Mouse (Mus musculus) hindbrain, postnatal 0 days (tissue): ENCODE results near the gene Cdk7. TPM values are rescaled to one million over a fixed set of nuclear protein-coding genes. Genes with fewer than 3 reads are reported as not detected.
A peak's percentile ranks its signal among the peaks of the same experiment; 100 is the strongest.

Source experiments
- ATAC-seq: fragments of 200-750 bp; cut with Nextera tagmentation; 2 replicates; pipeline ENCODE4 v1.8.0; 2017; ENCODE audit warnings: mild to moderate bottlenecking, moderate TSS enrichment, moderate library complexity
- DNase-seq: peaks from one replicate; pipeline ENCODE4 v3.0.0-alpha.2; 2015; ENCODE audit warnings: low spot score
- H3K27ac ChIP-seq: fragments of 300-500 bp; sonication (generic); 2 replicates; pipeline ENCODE4 v1.5.1; 2014; ENCODE audit warnings: mild to moderate bottlenecking
- H3K27me3 ChIP-seq: fragments of 300-500 bp; sonication (generic); 2 replicates; pipeline ENCODE4 v1.6.1; 2014; ENCODE audit warnings: low read length, mixed read lengths; ENCODE audit not compliant: insufficient read depth
- H3K36me3 ChIP-seq: fragments of 300-500 bp; sonication (generic); 2 replicates; pipeline ENCODE4 v1.6.1; 2014; ENCODE audit warnings: low read length, mixed read lengths; ENCODE audit not compliant: insufficient read depth
- H3K4me1 ChIP-seq: fragments of 300-500 bp; sonication (generic); 2 replicates; pipeline ENCODE4 v1.6.1; 2014; ENCODE audit warnings: antibody characterized with exemption, low read length, mixed read lengths; ENCODE audit not compliant: insufficient read depth
- H3K4me2 ChIP-seq: fragments of 300-500 bp; sonication (generic); 2 replicates; pipeline ENCODE4 v1.6.1; 2014; ENCODE audit warnings: low read depth, mild to moderate bottlenecking, low read length, moderate library complexity, mixed read lengths
- H3K4me3 ChIP-seq: fragments of 300-500 bp; sonication (generic); 2 replicates; pipeline ENCODE4 v1.5.1; 2014; ENCODE audit warnings: low read length
- H3K9ac ChIP-seq: fragments of 300-500 bp; sonication (generic); replicated peaks from 2 replicates; pipeline ENCODE4 v1.6.1; 2014; ENCODE audit warnings: mild to moderate bottlenecking, low read length, moderate library complexity, mixed read lengths
- H3K9me3 ChIP-seq: fragments of 300-500 bp; sonication (generic); 2 replicates; pipeline ENCODE4 v1.6.1; 2016; ENCODE audit warnings: low read length, mixed read lengths
- CTCF ChIP-seq: IDR thresholded peaks from 2 replicates; pipeline ENCODE4 v1.5.1; 2016; ENCODE audit warnings: antibody characterized with exemption, control low read depth, low read depth
- WGBS: fragments of 180-500 bp; shearing (Covaris S2); extraction: QIAGEN DNeasy Blood & Tissue Kit; methylation state at CpG from one replicate; pipeline ENCODE4 v1.1.7; 2014; 5-methylcytosine and 5-hydroxymethylcytosine counted together
- polyA plus RNA-seq: library from polyadenylated mRNA; unstranded; fragments of >200 nt; fragmentation: Nextera tagmentation; extraction: Ambion mirVana; gene quantifications from 2 replicates; pipeline ENCODE4 v1.2.1, GENCODE M21; 2015
- total RNA-seq: library from RNA; depleted of rRNA; stranded (reverse); fragments of >200 nt; gene quantifications from 2 replicates; pipeline ENCODE4 v1.2.3, GENCODE M21; 2014

Gene Cdk7
- total and polyA plus RNA-seq, 2 experiments from 2014 or later, result 33.4 to 37.7 TPM

GRCm38 (mm10) chr13:100698866-100699265 is 31.9 kb downstream of the Cdk7 start:
- no peak for TF ChIP-seq CTCF
- Histone ChIP-seq H3K4me3 (no peak overlapping the region), H3K4me1 (no peaks in the 10 kb centered on the region), H3K36me3 (peaks cover 34% of the 10 kb centered on the region), H3K27ac (no peak overlapping the region), H3K9ac (no peak overlapping the region), H3K27me3 (no peaks in the 10 kb centered on the region), H3K4me2 (no peak overlapping the region), H3K9me3 (no peaks in the 10 kb centered on the region)
- 96% methylated on average over 10 of the region's 10 CpGs for WGBS
- ATAC-seq (no peak), DNase-seq (no peak)

- no peak for TF ChIP-seq CTCF
- 92% methylated on average over 3 of the region's 3 CpGs for WGBS
- Histone ChIP-seq H3K4me3 (no peak overlapping the region), H3K36me3 (peaks cover 23% of the 10 kb centered on the region), H3K27ac (no peak overlapping the region), H3K4me1 (no peaks in the 10 kb centered on the region), H3K4me2 (no peak overlapping the region), H3K27me3 (no peaks in the 10 kb centered on the region), H3K9ac (no peak overlapping the region), H3K9me3 (no peaks in the 10 kb centered on the region)
- no peak for ATAC-seq
- no peak for DNase-seq
These were observed 33.2 kb downstream of the Cdk7 start for GRCm38 (mm10) chr13:100697541-100697940.

GRCm38 (mm10) chr13:100687513-100687912 is 43.2 kb downstream of the Cdk7 start:
- Histone ChIP-seq H3K4me2 (no peak overlapping the region), H3K27ac (no peak overlapping the region), H3K9ac (no peak overlapping the region), H3K4me1 (no peaks in the 10 kb centered on the region), H3K9me3 (no peaks in the 10 kb centered on the region), H3K36me3 (no peaks in the 10 kb centered on the region), H3K27me3 (no peaks in the 10 kb centered on the region), H3K4me3 (no peak overlapping the region)
- WGBS, result 68% methylated on average over 7 of the region's 7 CpGs
- no peak for DNase-seq
- no peak for TF ChIP-seq CTCF
- ATAC-seq, result no peak

DNA sequence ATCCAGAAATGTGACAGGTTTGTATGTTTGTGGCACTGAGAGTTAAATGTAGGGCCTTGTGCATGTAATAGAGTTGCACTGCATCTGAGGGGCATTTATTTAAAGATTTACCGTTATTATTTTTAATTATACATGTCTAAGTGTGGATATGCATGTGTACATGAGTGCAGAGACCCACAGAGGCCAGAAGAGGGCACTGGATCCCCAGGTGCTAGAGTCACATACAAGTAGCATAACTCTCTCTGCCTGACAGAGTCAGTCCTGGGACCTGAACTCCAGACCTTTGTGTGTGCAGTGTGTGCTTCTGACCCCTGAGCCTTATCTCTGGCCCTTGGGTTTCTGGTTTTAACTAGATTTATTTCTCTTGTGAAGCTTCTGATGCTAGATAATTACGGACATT is 46.4 kb downstream of the Cdk7 start:
- Histone ChIP-seq H3K9ac (no peak overlapping the region), H3K9me3 (no peaks in the 10 kb centered on the region), H3K4me2 (no peak overlapping the region), H3K27me3 (no peaks in the 10 kb centered on the region), H3K36me3 (no peaks in the 10 kb centered on the region), H3K4me1 (no peaks in the 10 kb centered on the region), H3K27ac (no peak overlapping the region), H3K4me3 (no peak overlapping the region)
- TF ChIP-seq CTCF, result peak; percentile 36; the same call in 1 of the 2 replicates
- 77% methylated on average over 2 of the region's 2 CpGs for WGBS
- no peak for ATAC-seq
- DNase-seq, result no peak

DNA sequence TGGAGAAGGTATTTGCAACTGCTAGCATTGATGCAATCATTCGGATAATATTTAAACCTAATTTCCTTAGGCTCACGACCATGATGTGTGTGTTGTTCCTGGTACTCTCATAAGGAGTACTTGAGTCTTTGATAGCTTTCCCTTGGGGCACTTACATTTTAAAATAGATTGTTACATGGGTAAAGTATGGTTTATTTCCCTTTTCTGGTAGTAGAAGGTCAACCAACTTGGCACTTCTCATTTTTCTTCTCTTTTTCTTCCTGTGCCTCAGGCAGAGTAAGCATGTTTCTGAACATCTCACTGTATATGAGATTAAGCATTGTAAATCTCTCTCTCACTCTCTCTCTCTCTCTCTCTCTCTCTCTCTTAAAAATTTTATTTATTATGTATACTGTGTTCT is 47.9 kb downstream of the Cdk7 start:
- H3K9me3 ChIP-seq, result no peaks in the 10 kb centered on the region
- no peak for DNase-seq
- no peak for ATAC-seq
- H3K27me3 ChIP-seq, result no peaks in the 10 kb centered on the region
- no peak overlapping the region for H3K9ac ChIP-seq
- TF ChIP-seq CTCF, result no peak
- no peaks in the 10 kb centered on the region for H3K36me3 ChIP-seq
- no peaks in the 10 kb centered on the region for H3K4me1 ChIP-seq
- no peak overlapping the region for H3K27ac ChIP-seq
- no peak overlapping the region for H3K4me3 ChIP-seq
- WGBS, result 78% methylated on average over 2 of the region's 2 CpGs
- no peak overlapping the region for H3K4me2 ChIP-seq

DNA sequence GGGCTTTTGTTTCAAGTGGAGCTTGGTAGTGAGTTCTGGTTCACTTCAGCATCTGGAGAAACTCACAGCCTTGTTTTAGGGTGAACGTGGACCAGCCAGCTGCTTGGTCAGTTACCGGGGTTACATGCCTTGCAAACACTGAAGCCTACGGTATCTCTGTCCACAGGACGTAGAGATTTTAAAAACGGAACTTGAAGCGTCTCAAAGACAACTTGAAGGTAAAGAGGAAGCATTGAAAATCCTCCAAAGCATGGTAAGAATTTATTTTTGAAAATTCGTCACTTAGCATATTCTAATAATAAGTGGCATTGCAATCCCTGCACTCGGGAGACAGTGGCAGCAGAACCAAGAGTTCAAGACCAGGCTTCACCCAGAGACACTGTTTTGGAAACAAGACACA is 49.1 kb downstream of the Cdk7 start:
- Histone ChIP-seq H3K27ac (no peak overlapping the region), H3K36me3 (no peaks in the 10 kb centered on the region), H3K9ac (no peak overlapping the region), H3K4me1 (no peaks in the 10 kb centered on the region), H3K4me3 (no peak overlapping the region), H3K4me2 (no peak overlapping the region), H3K27me3 (no peaks in the 10 kb centered on the region), H3K9me3 (no peaks in the 10 kb centered on the region)
- TF ChIP-seq CTCF, result no peak
- ATAC-seq, result no peak
- DNase-seq, result no peak
- 86% methylated on average over 8 of the region's 8 CpGs for WGBS

DNA sequence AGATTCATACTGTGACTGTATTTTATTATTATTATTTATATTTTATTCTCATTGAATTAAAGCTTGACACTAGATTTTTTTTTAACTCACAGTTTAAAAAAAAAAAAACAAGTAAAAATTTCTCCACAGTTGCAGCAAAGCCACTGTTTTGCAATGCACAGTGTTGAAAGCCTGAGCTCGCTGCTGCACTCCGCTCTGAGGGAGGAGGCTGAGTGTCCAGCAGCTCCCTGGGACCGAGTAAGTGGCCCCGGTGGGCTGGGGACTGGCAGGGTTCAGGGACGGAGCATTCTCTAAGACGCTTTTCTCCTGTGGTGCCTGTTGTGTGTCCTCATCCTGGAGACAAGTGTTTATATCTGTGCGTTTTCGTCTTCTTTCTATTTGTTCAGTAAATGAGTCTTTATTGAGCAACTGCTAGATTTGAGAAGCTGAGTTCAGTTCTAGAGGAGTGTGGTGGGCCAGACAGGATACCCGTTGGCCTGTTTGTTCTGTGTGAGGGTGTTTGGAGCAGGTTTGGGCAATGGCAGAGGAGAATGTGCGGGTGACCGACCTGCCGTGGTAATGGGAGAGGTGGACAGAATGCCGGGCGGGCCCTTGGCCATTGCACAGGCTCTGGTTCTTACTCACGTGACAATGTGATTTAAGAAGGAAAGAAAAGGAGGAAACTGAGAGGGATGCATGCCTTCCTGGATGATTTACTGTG is 54.7 kb downstream of the Cdk7 start:
- 0 out of 2 replicates have a peak, but pooled peaks cover 2% of the 10 kb centered on the region for H3K9me3 ChIP-seq
- H3K4me1 ChIP-seq, result no peaks in the 10 kb centered on the region
- H3K9ac ChIP-seq, result no peak overlapping the region
- 89% methylated on average over 15 of the region's 15 CpGs for WGBS
- no peak overlapping the region for H3K4me2 ChIP-seq
- H3K4me3 ChIP-seq, result no peak overlapping the region
- ATAC-seq, result no peak
- H3K36me3 ChIP-seq, result no peaks in the 10 kb centered on the region
- no peak overlapping the region for H3K27ac ChIP-seq
- no peak for TF ChIP-seq CTCF
- no peaks in the 10 kb centered on the region for H3K27me3 ChIP-seq
- no peak for DNase-seq
